Comparison of ENCODE assay signal across 8 mouse cellular contexts in genomic region chr7:119894818-119895544, GRCm38 (mm10). TPM values are rescaled to one million over a fixed set of nuclear protein-coding genes. Genes with fewer than 3 reads are reported as not detected.
A peak's percentile ranks its signal among the peaks of the same experiment; 100 is the strongest.
DNase-seq lines count a peak whose midpoint lies in the region; ATAC-seq and TF ChIP-seq lines count a peak whose summit lies in the region.

No protein-coding gene starts in this region.

- H3K27ac ChIP-seq in MEL (ENCODE audit: control insufficient read depth, low read depth, low read length), result peak overlapping the region; percentile 31; the same call in 1 of the 2 replicates
- peak overlapping the region; percentile 100 for H3K27ac ChIP-seq in hindbrain, embryonic 15.5 days (replicated peaks)
- no peak overlapping the region; the same call in 1 of the 2 replicates for H3K27ac ChIP-seq in liver, embryonic 12.5 days
- peak overlapping the region; percentile 96 for H3K27ac ChIP-seq in stomach, embryonic 14.5 days (ENCODE audit: low read length)

- ATAC-seq in hindbrain, embryonic 15.5 days (ENCODE audit: low FRiP score, low read depth), result peak; percentile 60
- ATAC-seq in liver, embryonic 12.5 days, result peak; percentile 31
- ATAC-seq in stomach, embryonic 14.5 days (ENCODE audit: insufficient number of reproducible peaks, insufficient read depth, low FRiP score, low read depth), result peak; percentile 57

- TF ChIP-seq RAD21 in MEL (IDR thresholded peaks at IDR 0.05; ENCODE audit: low read depth, low read length), result no peak

- peak overlapping the region; percentile 84 to 88 for H3K4me3 ChIP-seq in MEL (ENCODE audit: control insufficient read depth in 1 of 2, insufficient read depth in 1 of 2, low read depth in 2 of 2, low read length in 2 of 2)
- peak overlapping the region; percentile 83 for H3K4me3 ChIP-seq in hindbrain, embryonic 15.5 days
- peak overlapping the region; percentile 72 for H3K4me3 ChIP-seq in liver, embryonic 12.5 days
- peak overlapping the region; percentile 68 for H3K4me3 ChIP-seq in stomach, embryonic 14.5 days (ENCODE audit: low read depth, low read length)

- intact Hi-C loops in left cerebral cortex, postnatal 14 days (cut with DNase I), result no loop called here

- 2% methylated on average over 15 of the region's 15 CpGs for WGBS in hindbrain, embryonic 15.5 days
- 2% methylated on average over 15 of the region's 15 CpGs for WGBS in liver, embryonic 12.5 days (ENCODE audit: insufficient replicate concordance)
- WGBS in stomach, embryonic 14.5 days, result under 1% methylated on average over 15 of the region's 15 CpGs

- H3K79me2 ChIP-seq in MEL (ENCODE audit: control insufficient read depth, insufficient read depth, low read length, poor library complexity), result peaks cover 2% of the 10 kb centered on the region; the same call in 1 of the 2 replicates

- peak; percentile 15 to 48 for DNase-seq in left cerebral cortex, adult 8-10 months (ENCODE audit: low spot score in 2 of 2)
- DNase-seq in left cerebral cortex, postnatal 14 days (ENCODE audit: low spot score in 2 of 2), result no peak
- peak; percentile 54 for DNase-seq in MEL (ENCODE audit: low read depth, low spot score)
- DNase-seq in embryo, embryonic 10.5 days (ENCODE audit: low spot score), result peak; percentile 13
- DNase-seq in retina, postnatal 1 day, result no peak

- peaks cover 0 to 32% of the 10 kb centered on the region in 2 experiments; a peak in 2 of 4 replicates for H3K36me3 ChIP-seq in MEL (ENCODE audit: control insufficient read depth in 1 of 2, insufficient read depth in 2 of 2, low read length in 2 of 2)
- no peaks in the 10 kb centered on the region for H3K36me3 ChIP-seq in hindbrain, embryonic 15.5 days
- H3K36me3 ChIP-seq in liver, embryonic 12.5 days, result no peaks in the 10 kb centered on the region
- no peaks in the 10 kb centered on the region for H3K36me3 ChIP-seq in stomach, embryonic 14.5 days (ENCODE audit: control insufficient read depth, insufficient read depth, low read length)

- TF ChIP-seq EP300 in MEL (IDR thresholded peaks at IDR 0.05; ENCODE audit: low read depth in 1 of 2, low read length in 2 of 2), result no peak; a peak in 2 of 4 replicates

- H3K9me3 ChIP-seq in MEL (replicated peaks; ENCODE audit: insufficient read depth, low read length), result no peaks in the 10 kb centered on the region
- H3K9me3 ChIP-seq in hindbrain, embryonic 15.5 days, result no peaks in the 10 kb centered on the region
- H3K9me3 ChIP-seq in liver, embryonic 12.5 days (replicated peaks), result no peaks in the 10 kb centered on the region
- no peaks in the 10 kb centered on the region for H3K9me3 ChIP-seq in stomach, embryonic 14.5 days (ENCODE audit: control insufficient read depth, low read depth, low read length)

- no peak for TF ChIP-seq CTCF in MEL (IDR thresholded peaks at IDR 0.05 in 2 of 3, conservative IDR thresholded peaks at IDR 0.05 in 1 of 3; ENCODE audit: control insufficient read depth in 1 of 3, insufficient read depth in 1 of 3, low read depth in 2 of 3, low read length in 3 of 3, poor library complexity in 1 of 3, severe bottlenecking in 1 of 3)

- H3K27me3 ChIP-seq in MEL (ENCODE audit: control insufficient read depth in 1 of 2, insufficient read depth in 2 of 2, low read length in 2 of 2), result no peaks in the 10 kb centered on the region
- H3K27me3 ChIP-seq in hindbrain, embryonic 15.5 days, result no peaks in the 10 kb centered on the region
- no peaks in the 10 kb centered on the region for H3K27me3 ChIP-seq in liver, embryonic 12.5 days (replicated peaks)
- no peaks in the 10 kb centered on the region for H3K27me3 ChIP-seq in stomach, embryonic 14.5 days (ENCODE audit: control insufficient read depth, insufficient read depth, low read length)

- peak overlapping the region; percentile 69 for H3K9ac ChIP-seq in MEL (ENCODE audit: control insufficient read depth, low read depth, low read length, poor library complexity, severe bottlenecking)
- H3K9ac ChIP-seq in hindbrain, embryonic 15.5 days, result peak overlapping the region; percentile 88
- H3K9ac ChIP-seq in liver, embryonic 12.5 days, result peak overlapping the region; percentile 82
- peak overlapping the region; percentile 64 for H3K9ac ChIP-seq in stomach, embryonic 14.5 days (replicated peaks; ENCODE audit: low read depth, low read length)

- H3K4me2 ChIP-seq in hindbrain, embryonic 15.5 days, result peak overlapping the region; percentile 73
- peak overlapping the region; percentile 90 for H3K4me2 ChIP-seq in liver, embryonic 12.5 days
- peak overlapping the region; percentile 59 for H3K4me2 ChIP-seq in stomach, embryonic 14.5 days (replicated peaks; ENCODE audit: low read depth, low read length)

- H3K4me1 ChIP-seq in MEL (ENCODE audit: control insufficient read depth in 1 of 2, insufficient read depth in 2 of 2, low read length in 2 of 2), result peaks cover 10 to 17% of the 10 kb centered on the region in 2 experiments
- H3K4me1 ChIP-seq in hindbrain, embryonic 15.5 days (replicated peaks), result peaks cover 36% of the 10 kb centered on the region
- peaks cover 55% of the 10 kb centered on the region for H3K4me1 ChIP-seq in liver, embryonic 12.5 days
- H3K4me1 ChIP-seq in stomach, embryonic 14.5 days (ENCODE audit: control insufficient read depth, insufficient read depth, low read length), result 0 out of 2 replicates have a peak, but pooled peaks cover 9% of the 10 kb centered on the region

- TF ChIP-seq POLR2A in MEL (IDR thresholded peaks at IDR 0.05; ENCODE audit: control insufficient read depth in 1 of 2, insufficient read depth in 1 of 2, low read depth in 1 of 2, low read length in 2 of 2, poor library complexity in 1 of 2), result no peak

TF ChIP-seq in MEL, 35 proteins besides CTCF, POLR2A, EP300 and RAD21:
- TF ChIP-seq GATA1 (IDR thresholded peaks at IDR 0.05; ENCODE audit: low read depth, low read length), result peak; percentile 53
- peak; percentile 48 for TF ChIP-seq TAL1 (IDR thresholded peaks at IDR 0.05; ENCODE audit: low read length)
- no peak for TF ChIP-seq USF1 (IDR thresholded peaks at IDR 0.05; ENCODE audit: low read depth, low read length)
- TF ChIP-seq POLR2AphosphoS2 (IDR thresholded peaks at IDR 0.05; ENCODE audit: low read length), result no peak

RNA-seq across cellular contexts. Expression of gene Lyrm1, which starts 0.7 kb away (rescaled TPM):
- 10 to 100 TPM; 10.2 to 16.2 (median 15.1) TPM for total RNA-seq in left cerebral cortex, adult 8-10 months (2022)
- 10 to 100 TPM in 1 of 2 experiments, 1 to 10 TPM in 1; 8.9 to 11.7 TPM for total RNA-seq in left cerebral cortex, postnatal 14 days (2021)
- 2.1 and 4.0 TPM in 2 replicates for total RNA-seq in MEL (2012; rRNA removed)
- 1 to 10 TPM in 1 of 2 experiments, not detected in 1; 4.4 TPM for polyA plus RNA-seq in MEL (2012; ENCODE audit: insufficient read depth in 1 of 2, insufficient read length in 2 of 2, low read depth in 1 of 2, low replicate concordance in 2 of 2, missing spikeins in 1 of 2)
- 18.9 and 22.7 TPM in 2 replicates for polyA plus RNA-seq in hindbrain, embryonic 15.5 days (2015; fragmentation: Nextera tagmentation; extraction: Ambion mirVana)
- 4.3 and 4.6 TPM in 2 replicates for polyA plus RNA-seq in liver, embryonic 12.5 days (2016; fragmentation: Nextera tagmentation; extraction: Ambion mirVana)
- 8.6 and 10.7 TPM in 2 replicates for polyA plus RNA-seq in stomach, embryonic 14.5 days (2014; fragmentation: Nextera tagmentation; extraction: Ambion mirVana)

RNA-seq across cellular contexts. Expression of gene Dcun1d3, which starts 1.1 kb away (rescaled TPM):
- 10 to 100 TPM; 26.3 to 32.1 (median 27.1) TPM for total RNA-seq in left cerebral cortex, adult 8-10 months (2022)
- total RNA-seq in left cerebral cortex, postnatal 14 days (2021), result 10 to 100 TPM; 24.6 to 26.6 TPM
- 2.5 and 3.3 TPM in 2 replicates for total RNA-seq in MEL (2012; rRNA removed)
- 1 to 10 TPM in 1 of 2 experiments, not detected in 1; 5.6 TPM for polyA plus RNA-seq in MEL (2012; ENCODE audit: insufficient read depth in 1 of 2, insufficient read length in 2 of 2, low read depth in 1 of 2, low replicate concordance in 2 of 2, missing spikeins in 1 of 2)
- polyA plus RNA-seq in hindbrain, embryonic 15.5 days (2015; fragmentation: Nextera tagmentation; extraction: Ambion mirVana), result 17.2 and 19.5 TPM in 2 replicates
- 3.1 and 3.5 TPM in 2 replicates for polyA plus RNA-seq in liver, embryonic 12.5 days (2016; fragmentation: Nextera tagmentation; extraction: Ambion mirVana)
- polyA plus RNA-seq in stomach, embryonic 14.5 days (2014; fragmentation: Nextera tagmentation; extraction: Ambion mirVana), result 5.5 and 8.4 TPM in 2 replicates

Comparison
In these comparisons a context has a peak if more than half of its experiments do, and no peak if none do; other contexts are left out.
1. DNase-seq: peak in left cerebral cortex, adult 8-10 months (2 of 2), MEL (single experiment) and embryo, embryonic 10.5 days (single experiment); none in left cerebral cortex, postnatal 14 days (0 of 2) and retina, postnatal 1 day (single experiment).
2. Peak in every context shown above with its lines, with median percentiles within 50 percentile points of each other: H3K4me3 ChIP-seq, H3K9ac ChIP-seq, ATAC-seq and H3K4me2 ChIP-seq.